Mouse (Mus musculus): Measurements from ENCODE around the gene 5530400C23Rik. TPM values are rescaled to one million over a fixed set of nuclear protein-coding genes. Genes with fewer than 3 reads are reported as not detected.
"Not testable (repeated sequence)": the region's sequence is repeated elsewhere in the genome, so short reads cannot be mapped to it uniquely, and the experiment has no call there.

The 5530400C23Rik gene
- not detected in 2 replicates for total RNA-seq (2014; rRNA removed)
- polyA plus RNA-seq (2015; fragmentation: Nextera tagmentation; extraction: Ambion mirVana), result not detected in 2 replicates

GRCm38 (mm10) chr6:133291916-133292315 lies at the start of gene 5530400C23Rik:
Gene 5530400C23Rik, plus strand, starts transcription at chr6:133292216.
- ATAC-seq; DNase-seq (ENCODE audit: low spot score); H3K27ac ChIP-seq; H3K4me3 ChIP-seq (ENCODE audit: low read length); H3K9me3 ChIP-seq (ENCODE audit: low read length); H3K36me3 ChIP-seq (ENCODE audit: insufficient read depth, low read length); H3K27me3 ChIP-seq (ENCODE audit: insufficient read depth, low read length); H3K4me1 ChIP-seq (ENCODE audit: insufficient read depth, low read length); H3K4me2 ChIP-seq (ENCODE audit: low read depth, low read length); H3K9ac ChIP-seq (replicated peaks; ENCODE audit: low read length): not testable (repeated sequence)

- Histone ChIP-seq H3K4me2 (ENCODE audit: low read depth, low read length) (no peak overlapping the region), H3K9ac (replicated peaks; ENCODE audit: low read length) (no peak overlapping the region), H3K4me3 (ENCODE audit: low read length) (no peak overlapping the region), H3K36me3 (ENCODE audit: insufficient read depth, low read length) (no peaks in the 10 kb centered on the region), H3K27ac (no peak overlapping the region), H3K4me1 (ENCODE audit: insufficient read depth, low read length) (no peaks in the 10 kb centered on the region), H3K9me3 (ENCODE audit: low read length) (no peaks in the 10 kb centered on the region), H3K27me3 (ENCODE audit: insufficient read depth, low read length) (no peaks in the 10 kb centered on the region)
- ATAC-seq (no peak), DNase-seq (ENCODE audit: low spot score) (peak; percentile 3)
- no peak for TF ChIP-seq CTCF (IDR thresholded peaks at IDR 0.05; ENCODE audit: low read depth)
- WGBS, result 68% methylated on average over 3 of the region's 3 CpGs
Observed at GRCm38 (mm10) chr6:133305952-133306715, 14.1 kb downstream of the 5530400C23Rik start.

GRCm38 (mm10) chr6:133313896-133314295 lies 21.9 kb downstream of the 5530400C23Rik start:
- H3K4me1 ChIP-seq (ENCODE audit: insufficient read depth, low read length); H3K36me3 ChIP-seq (ENCODE audit: insufficient read depth, low read length): not testable (repeated sequence)

GRCm38 (mm10) chr6:133338535-133338934 lies 46.5 kb downstream of the 5530400C23Rik start:
- 67% methylated on average over 1 of the region's 1 CpGs for WGBS

More at GRCm38 (mm10) chr6:133313896-133314295, 21.9 kb downstream of the 5530400C23Rik start:
- not testable (repeated sequence) for H3K4me3 ChIP-seq (ENCODE audit: low read length); H3K9ac ChIP-seq (replicated peaks; ENCODE audit: low read length); ATAC-seq; DNase-seq (ENCODE audit: low spot score); H3K9me3 ChIP-seq (ENCODE audit: low read length); H3K27me3 ChIP-seq (ENCODE audit: insufficient read depth, low read length); H3K27ac ChIP-seq; H3K4me2 ChIP-seq (ENCODE audit: low read depth, low read length)
- 83% methylated on average over 2 of the region's 2 CpGs for WGBS

GRCm38 (mm10) chr6:133341731-133342130 lies 49.7 kb downstream of the 5530400C23Rik start:
- ATAC-seq; H3K36me3 ChIP-seq (ENCODE audit: insufficient read depth, low read length); H3K4me2 ChIP-seq (ENCODE audit: low read depth, low read length); H3K27me3 ChIP-seq (ENCODE audit: insufficient read depth, low read length); H3K4me3 ChIP-seq (ENCODE audit: low read length); H3K4me1 ChIP-seq (ENCODE audit: insufficient read depth, low read length); H3K9me3 ChIP-seq (ENCODE audit: low read length); H3K27ac ChIP-seq; DNase-seq (ENCODE audit: low spot score); H3K9ac ChIP-seq (replicated peaks; ENCODE audit: low read length): not testable (repeated sequence)
- 79% methylated on average over 5 of the region's 5 CpGs for WGBS

More at GRCm38 (mm10) chr6:133338535-133338934, 46.5 kb downstream of the 5530400C23Rik start:
- ATAC-seq, result no peak
- Histone ChIP-seq H3K27ac (no peak overlapping the region), H3K9me3 (ENCODE audit: low read length) (no peaks in the 10 kb centered on the region), H3K27me3 (ENCODE audit: insufficient read depth, low read length) (no peaks in the 10 kb centered on the region), H3K36me3 (ENCODE audit: insufficient read depth, low read length) (no peaks in the 10 kb centered on the region), H3K9ac (replicated peaks; ENCODE audit: low read length) (no peak overlapping the region), H3K4me1 (ENCODE audit: insufficient read depth, low read length) (no peaks in the 10 kb centered on the region), H3K4me3 (ENCODE audit: low read length) (no peak overlapping the region), H3K4me2 (ENCODE audit: low read depth, low read length) (no peak overlapping the region)
- DNase-seq (ENCODE audit: low spot score), result peak; percentile 9
- no peak for TF ChIP-seq CTCF (IDR thresholded peaks at IDR 0.05; ENCODE audit: low read depth)

Other genes starting within 250 kb of the 5530400C23Rik start
- not detected in 2 replicates for gene Tas2r140, start 236.4 kb upstream of the 5530400C23Rik start, total RNA-seq (2014; rRNA removed)
- gene Tas2r140, start 236.4 kb upstream of the 5530400C23Rik start, polyA plus RNA-seq (2015; fragmentation: Nextera tagmentation; extraction: Ambion mirVana), result not detected in 2 replicates
- 104 and 214 TPM in 2 replicates for gene Smim10l1, start 187.3 kb upstream of the 5530400C23Rik start, total RNA-seq (2014; rRNA removed)
- 129 and 148 TPM in 2 replicates for gene Smim10l1, start 187.3 kb upstream of the 5530400C23Rik start, polyA plus RNA-seq (2015; fragmentation: Nextera tagmentation; extraction: Ambion mirVana)